Mouse (Mus musculus): ENCODE measurements at regions not wholly inside any gene's neighbourhood (a gene's known extent, or its start where the extent isn't known, plus 50 kb on each side); places are given as distances from the start of the nearest gene placed in this dataset.
A peak's percentile ranks its signal among the peaks of the same experiment; 100 is the strongest.

DNA sequence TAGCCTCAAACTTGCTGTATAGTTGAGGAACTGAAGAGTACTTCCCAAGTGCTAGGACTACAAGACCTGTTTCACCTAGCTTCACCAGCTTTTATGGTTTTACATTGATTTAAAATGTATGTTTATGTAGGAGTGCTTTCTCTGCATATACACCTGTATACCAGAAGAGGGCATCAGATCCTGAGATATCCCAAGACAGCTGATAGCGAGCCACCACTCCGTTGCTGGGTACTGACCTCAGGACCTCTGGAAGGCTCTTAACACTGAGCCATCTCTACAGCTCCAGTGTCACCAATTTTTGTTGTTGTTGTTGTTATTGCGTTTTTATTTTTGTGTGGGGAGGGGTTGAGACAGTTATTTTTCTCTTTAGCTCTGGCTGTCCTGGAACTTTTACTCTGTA lies 55.9 kb upstream of the Ddx3x start:
- ATAC-seq = no peak
- no peak overlapping the region for H3K4me3 ChIP-seq (replicated peaks)

DNA sequence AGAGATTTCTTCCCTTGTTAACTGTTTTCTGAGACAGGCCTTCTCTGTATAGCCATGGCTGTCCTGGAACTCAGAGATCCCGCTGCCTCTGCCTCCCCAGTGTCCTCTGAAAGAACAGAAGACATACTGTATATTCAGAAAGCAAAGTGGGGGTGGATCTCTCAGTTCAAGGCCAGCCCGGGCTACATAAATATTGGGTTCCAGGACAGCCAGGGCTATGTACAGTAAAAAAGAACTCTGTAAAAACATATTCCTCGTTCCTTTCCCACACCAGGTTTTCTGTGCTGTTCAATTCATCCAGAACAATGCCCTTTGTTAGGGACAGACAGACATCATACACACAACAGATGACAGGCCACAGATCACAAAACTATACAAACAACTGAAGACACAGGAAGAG lies 54.3 kb upstream of the Ddx3x start:
- no peaks in the 10 kb centered on the region for H3K9me3 ChIP-seq
- ATAC-seq = no peak
- H3K36me3 ChIP-seq = no peaks in the 10 kb centered on the region
- H3K4me1 ChIP-seq (replicated peaks) = 0 out of 2 replicates have a peak, but pooled peaks cover 4% of the 10 kb centered on the region
- 82% methylated on average over 3 of the region's 3 CpGs for WGBS
- no peak overlapping the region for H3K9ac ChIP-seq (replicated peaks)
- H3K27me3 ChIP-seq = peaks cover 4% of the 10 kb centered on the region; the same call in 1 of the 2 replicates
- H3K4me2 ChIP-seq (replicated peaks) = no peak overlapping the region
- no peak overlapping the region for H3K4me3 ChIP-seq (replicated peaks)
- no peak overlapping the region for H3K27ac ChIP-seq

More for the DNA sequence above, 55.9 kb upstream of the Ddx3x start:
- Histone ChIP-seq H3K4me2 (replicated peaks) (no peak overlapping the region), H3K27ac (no peak overlapping the region), H3K27me3 (peaks cover 14% of the 10 kb centered on the region; the same call in 1 of the 2 replicates), H3K4me1 (replicated peaks) (no peaks in the 10 kb centered on the region), H3K9ac (replicated peaks) (no peak overlapping the region), H3K36me3 (no peaks in the 10 kb centered on the region), H3K9me3 (no peaks in the 10 kb centered on the region)
- WGBS = 2% methylated on average over 3 of the region's 3 CpGs

DNA sequence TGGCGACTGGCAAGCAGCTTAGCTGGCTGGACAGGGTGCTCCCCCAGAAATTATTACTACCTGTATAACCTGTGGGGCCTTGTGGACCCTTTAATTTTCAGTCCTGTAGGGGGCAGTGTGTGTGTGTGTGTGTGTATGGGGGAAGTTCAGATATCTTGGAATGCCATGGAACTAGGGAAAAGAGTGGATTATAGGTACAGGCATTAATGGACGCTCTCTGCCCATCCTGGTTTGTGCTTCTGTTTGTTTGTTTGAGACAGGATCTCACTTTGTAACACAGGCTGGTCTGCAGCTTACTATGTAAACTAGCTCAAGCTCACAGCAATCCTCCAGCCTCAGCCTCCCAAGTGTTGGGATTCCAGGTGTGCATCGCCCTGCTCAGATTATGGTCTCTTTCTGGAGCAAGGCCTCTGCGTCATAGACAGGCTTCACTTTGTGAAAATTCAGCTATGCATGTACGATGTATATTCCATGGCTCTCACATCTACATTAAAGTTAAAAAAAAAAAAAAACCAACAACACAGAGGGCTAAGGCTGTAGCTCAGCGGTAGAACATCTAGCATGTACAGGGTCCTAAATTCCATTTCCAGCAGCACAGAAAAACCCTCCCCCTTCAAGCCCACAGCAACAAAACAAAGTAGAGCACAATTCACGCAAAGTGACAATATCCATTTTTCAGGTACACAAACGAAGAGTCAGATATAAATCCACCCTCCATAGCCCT lies 50.7 kb upstream of the Ddx3x start:
- H3K27ac ChIP-seq = peak overlapping the region; percentile 85
- WGBS = 33% methylated on average over 8 of the region's 8 CpGs

GRCm38 (mm10) chrX:13230615-13231179 lies 50.1 kb upstream of the Ddx3x start:
- Histone ChIP-seq H3K9me3 (no peaks in the 10 kb centered on the region), H3K36me3 (no peaks in the 10 kb centered on the region), H3K4me3 (replicated peaks) (peak overlapping the region; percentile 39), H3K9ac (replicated peaks) (peak overlapping the region; percentile 59), H3K4me1 (replicated peaks) (0 out of 2 replicates have a peak, but pooled peaks cover 7% of the 10 kb centered on the region), H3K4me2 (replicated peaks) (peak overlapping the region; percentile 54), H3K27me3 (peaks cover 9% of the 10 kb centered on the region; the same call in 1 of the 2 replicates), H3K27ac (peak overlapping the region; percentile 86)
- peak; percentile 99 for ATAC-seq
- 12% methylated on average over 17 of the region's 17 CpGs for WGBS

More for the DNA sequence above, 50.7 kb upstream of the Ddx3x start:
- Histone ChIP-seq H3K4me1 (replicated peaks) (0 out of 2 replicates have a peak, but pooled peaks cover 7% of the 10 kb centered on the region), H3K4me3 (replicated peaks) (peak overlapping the region; percentile 39), H3K9me3 (no peaks in the 10 kb centered on the region), H3K36me3 (no peaks in the 10 kb centered on the region), H3K4me2 (replicated peaks) (peak overlapping the region; percentile 54), H3K27me3 (peaks cover 9% of the 10 kb centered on the region; the same call in 1 of the 2 replicates), H3K9ac (replicated peaks) (peak overlapping the region; percentile 59)
- peak; percentile 55 for ATAC-seq

Measured in midbrain, embryonic 13.5 days (tissue).